Mouse (Mus musculus) ES-E14 (cell line): ENCODE results near the gene Cct7.

Source experiments
- CHD2 ChIP-seq: IDR thresholded peaks from 2 replicates; pipeline ENCODE4 v1.6.1; 2014; ENCODE audit warnings: mild to moderate bottlenecking, low read depth, low read length, inconsistent platforms
- MAFK ChIP-seq: IDR thresholded peaks from 2 replicates; pipeline ENCODE4 v1.6.1; 2014; ENCODE audit warnings: mild to moderate bottlenecking, low read depth, low read length, inconsistent platforms; ENCODE audit not compliant: insufficient read depth

DNA sequence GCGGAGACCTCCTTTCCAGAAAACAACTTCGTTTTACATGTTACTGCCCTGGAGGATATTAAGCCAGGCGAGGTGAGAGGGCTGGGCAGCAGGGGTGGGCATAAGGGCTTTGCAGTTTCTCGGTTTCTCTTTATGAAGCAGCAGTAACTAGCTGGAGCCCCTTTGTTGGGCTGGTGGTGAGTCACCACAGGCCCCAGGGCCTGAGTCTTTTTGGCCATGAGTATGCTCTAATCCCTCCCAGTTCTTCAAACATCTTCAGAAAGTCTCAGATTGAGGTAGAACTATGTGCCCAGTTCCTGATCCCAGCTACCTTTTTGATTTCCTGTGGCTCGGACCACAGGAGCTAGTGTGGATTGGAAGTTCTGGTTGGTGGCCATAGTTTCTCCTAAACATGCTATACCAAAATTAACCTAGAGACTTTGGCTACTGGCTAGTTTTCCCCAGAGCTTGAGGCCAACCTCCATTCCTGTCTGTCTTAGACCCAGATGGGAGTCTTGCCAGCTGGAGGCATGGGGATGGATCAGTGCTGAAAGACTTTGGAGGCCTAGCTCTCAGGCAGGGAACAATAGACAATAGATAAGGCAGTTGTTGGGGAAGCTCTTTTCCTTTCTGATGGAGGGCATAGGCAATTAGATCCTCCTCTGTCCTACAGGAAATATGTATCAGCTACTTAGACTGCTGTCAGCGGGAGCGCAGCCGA lies 6.9 kb upstream of the Cct7 start:
- TF ChIP-seq CHD2 (no peak), MAFK (no peak)
